Mouse (Mus musculus): ENCODE data around the gene Acox2. TPM values are rescaled to one million over a fixed set of nuclear protein-coding genes. Genes with fewer than 3 reads are reported as not detected.
A peak's percentile ranks its signal among the peaks of the same experiment; 100 is the strongest.

Acox2 gene
- total RNA-seq, 2 experiments from 2014 or later, result not detected

- no peak for ATAC-seq (replicated peaks; ENCODE audit: low FRiP score, poor library complexity, severe bottlenecking)
Measured at GRCm38 (mm10) chr14:8251330-8251885, 7.7 kb downstream of the Acox2 start.

GRCm38 (mm10) chr14:8250141-8250871 lies 8.8 kb downstream of the Acox2 start:
- ATAC-seq (replicated peaks; ENCODE audit: low FRiP score, poor library complexity, severe bottlenecking), result no peak

- no peak for ATAC-seq (replicated peaks; ENCODE audit: low FRiP score, poor library complexity, severe bottlenecking)
Measured at GRCm38 (mm10) chr14:8249206-8249605, 9.9 kb downstream of the Acox2 start.

- ATAC-seq (replicated peaks; ENCODE audit: low FRiP score, poor library complexity, severe bottlenecking), result no peak
Measured at GRCm38 (mm10) chr14:8246878-8247277, 12.3 kb downstream of the Acox2 start.

- no peak for ATAC-seq (replicated peaks; ENCODE audit: low FRiP score, poor library complexity, severe bottlenecking)
Measured at GRCm38 (mm10) chr14:8244211-8244611, 14.9 kb downstream of the Acox2 start.

GRCm38 (mm10) chr14:8243136-8243888 lies 15.8 kb downstream of the Acox2 start:
- ATAC-seq (replicated peaks; ENCODE audit: low FRiP score, poor library complexity, severe bottlenecking), result no peak

- ATAC-seq (replicated peaks; ENCODE audit: low FRiP score, poor library complexity, severe bottlenecking), result 0 out of 2 replicates have a peak, but pooled peaks have one; percentile 49
Measured at GRCm38 (mm10) chr14:8242388-8242920, 16.7 kb downstream of the Acox2 start.

- ATAC-seq (replicated peaks; ENCODE audit: low FRiP score, poor library complexity, severe bottlenecking), result no peak
Measured at GRCm38 (mm10) chr14:8241816-8242215, 17.3 kb downstream of the Acox2 start.

- 0 out of 2 replicates have a peak, but pooled peaks have one; percentile 32 for ATAC-seq (replicated peaks; ENCODE audit: low FRiP score, poor library complexity, severe bottlenecking)
Measured at GRCm38 (mm10) chr14:8233252-8233651, 25.9 kb downstream of the Acox2 start.

- ATAC-seq (replicated peaks; ENCODE audit: low FRiP score, poor library complexity, severe bottlenecking), result no peak
Measured at GRCm38 (mm10) chr14:8232155-8232910, 26.8 kb downstream of the Acox2 start.

- ATAC-seq (replicated peaks; ENCODE audit: low FRiP score, poor library complexity, severe bottlenecking), result peak; percentile 76
Measured at GRCm38 (mm10) chr14:8229367-8230019, 29.7 kb downstream of the Acox2 start.

- ATAC-seq (replicated peaks; ENCODE audit: low FRiP score, poor library complexity, severe bottlenecking), result no peak
Measured at GRCm38 (mm10) chr14:8224805-8225204, 34.3 kb downstream of the Acox2 start.

GRCm38 (mm10) chr14:8223506-8224293 lies 35.5 kb downstream of the Acox2 start:
- ATAC-seq (replicated peaks; ENCODE audit: low FRiP score, poor library complexity, severe bottlenecking), result peak; percentile 61; the same call in 1 of the 2 replicates

GRCm38 (mm10) chr14:8222561-8222960 lies 36.6 kb downstream of the Acox2 start:
- ATAC-seq (replicated peaks; ENCODE audit: low FRiP score, poor library complexity, severe bottlenecking), result no peak

- peak; percentile 68 for ATAC-seq (replicated peaks; ENCODE audit: low FRiP score, poor library complexity, severe bottlenecking)
Measured at GRCm38 (mm10) chr14:8220912-8221311, 38.2 kb downstream of the Acox2 start.

- peak; percentile 79 for ATAC-seq (replicated peaks; ENCODE audit: low FRiP score, poor library complexity, severe bottlenecking)
Measured at GRCm38 (mm10) chr14:8220306-8220705, 38.8 kb downstream of the Acox2 start.

GRCm38 (mm10) chr14:8219876-8220275 lies 39.3 kb downstream of the Acox2 start:
- no peak for ATAC-seq (replicated peaks; ENCODE audit: low FRiP score, poor library complexity, severe bottlenecking)

GRCm38 (mm10) chr14:8218730-8219380 lies 40.3 kb downstream of the Acox2 start:
- no peak for ATAC-seq (replicated peaks; ENCODE audit: low FRiP score, poor library complexity, severe bottlenecking)

All from erythroblast, adult 5-6 weeks (primary cell).